Mouse (Mus musculus) cerebellum, postnatal 4 days (tissue): Measurements from ENCODE around the gene Pdss2.

Source experiments
- DNase-seq, 2 experiments: peaks; one replicate each; pipeline ENCODE4 v3.0.0; 2022; ENCODE audit warnings: low spot score in 2 of 2, mixed read lengths in 1 of 2

Pdss2 gene

GRCm38 (mm10) chr10:43312211-43312610, 90.9 kb downstream of the Pdss2 start:
- DNase-seq = no peak

DNA sequence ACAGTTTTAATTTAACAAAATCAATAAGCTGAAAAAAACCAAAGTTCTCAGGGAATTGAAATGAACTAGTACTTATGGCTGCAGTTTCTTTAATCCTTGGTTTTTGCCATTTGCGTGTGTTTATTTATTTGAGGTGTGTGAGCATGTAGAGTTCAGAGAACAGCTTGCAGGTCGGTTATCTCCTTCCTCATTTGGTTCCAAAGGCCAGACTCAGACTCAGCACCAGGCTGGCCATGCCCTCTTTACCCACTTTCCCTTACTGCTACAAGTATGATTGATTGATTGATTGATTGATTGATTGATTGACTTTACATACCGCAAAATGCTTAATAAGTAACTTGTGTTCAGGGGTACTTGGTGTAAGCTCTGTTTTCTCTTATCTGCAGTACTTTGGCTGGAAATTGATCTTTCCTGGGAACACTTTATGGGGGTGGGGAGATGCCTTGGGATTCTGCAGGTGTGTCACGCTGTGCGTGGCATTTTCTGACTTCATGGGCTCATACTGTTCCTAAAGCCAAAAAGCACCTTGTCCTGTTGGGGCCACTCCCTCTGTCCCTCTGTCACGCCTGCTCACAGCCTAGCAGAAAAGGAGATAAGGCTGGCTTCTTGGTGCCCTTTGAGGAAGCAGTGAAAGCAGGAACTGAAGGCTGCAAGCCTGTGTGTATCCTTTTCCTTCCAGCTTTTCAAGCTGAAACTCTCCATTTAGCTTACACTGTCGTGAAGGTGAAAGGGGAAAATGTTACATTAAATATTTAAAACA, 91.6 kb downstream of the Pdss2 start:
- no peak for DNase-seq

- no peak for DNase-seq
These were observed 93.9 kb downstream of the Pdss2 start for GRCm38 (mm10) chr10:43315228-43315627.

DNA sequence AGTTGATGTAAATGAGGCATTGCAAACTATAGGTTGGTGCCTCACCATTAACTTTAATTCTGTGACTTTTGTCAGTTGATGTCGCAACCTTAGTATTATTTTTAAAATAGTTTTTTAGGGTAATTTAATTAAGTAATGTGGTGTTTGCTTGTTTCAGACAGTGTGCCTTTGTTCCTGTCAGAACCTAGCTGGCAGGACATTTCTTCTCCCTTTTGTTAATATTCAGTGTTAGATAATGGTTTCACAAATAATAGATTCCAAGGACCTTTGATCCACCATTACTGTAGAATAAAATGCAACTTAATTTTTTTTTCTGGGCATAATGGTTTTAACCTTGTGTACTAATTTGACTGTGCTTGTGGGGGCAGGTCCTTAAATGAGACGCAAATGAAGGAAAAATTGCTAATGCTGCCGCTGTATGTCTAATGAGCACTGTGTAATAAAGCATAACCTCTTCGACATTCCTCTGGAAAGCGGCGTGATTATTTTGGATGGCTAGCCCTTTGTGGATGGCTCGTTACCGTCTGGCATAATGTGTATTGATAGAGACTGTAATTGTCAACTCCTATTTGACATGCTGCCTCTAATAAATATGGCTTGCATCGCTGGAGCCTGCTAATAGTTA, 96.2 kb downstream of the Pdss2 start:
- DNase-seq = no peak

GRCm38 (mm10) chr10:43321019-43321418, 99.7 kb downstream of the Pdss2 start:
- no peak for DNase-seq

GRCm38 (mm10) chr10:43322446-43323178, 101.3 kb downstream of the Pdss2 start:
- DNase-seq = no peak

DNA sequence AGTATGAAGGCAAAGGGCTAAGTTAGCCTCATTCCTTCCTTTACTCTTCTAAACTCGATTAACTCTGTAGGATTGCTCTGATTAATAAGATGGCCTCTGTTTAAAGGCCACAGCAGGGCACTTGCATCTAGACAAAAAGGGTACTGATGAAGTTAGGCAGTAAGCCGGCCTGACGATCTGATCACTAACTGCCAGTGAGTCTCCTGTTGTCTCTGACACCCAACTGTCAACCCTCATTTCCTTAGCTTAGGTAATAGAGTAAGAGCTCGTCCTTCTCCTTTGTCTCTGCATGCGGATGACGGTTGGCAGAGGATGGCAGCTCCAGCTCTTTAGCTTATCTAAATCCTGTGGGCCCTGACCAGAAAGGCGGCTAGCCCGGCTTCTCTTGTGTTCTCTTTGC, 102.1 kb downstream of the Pdss2 start:
- no peak for DNase-seq

- DNase-seq = no peak
These were observed 108.5 kb downstream of the Pdss2 start for GRCm38 (mm10) chr10:43329813-43330212.

DNA sequence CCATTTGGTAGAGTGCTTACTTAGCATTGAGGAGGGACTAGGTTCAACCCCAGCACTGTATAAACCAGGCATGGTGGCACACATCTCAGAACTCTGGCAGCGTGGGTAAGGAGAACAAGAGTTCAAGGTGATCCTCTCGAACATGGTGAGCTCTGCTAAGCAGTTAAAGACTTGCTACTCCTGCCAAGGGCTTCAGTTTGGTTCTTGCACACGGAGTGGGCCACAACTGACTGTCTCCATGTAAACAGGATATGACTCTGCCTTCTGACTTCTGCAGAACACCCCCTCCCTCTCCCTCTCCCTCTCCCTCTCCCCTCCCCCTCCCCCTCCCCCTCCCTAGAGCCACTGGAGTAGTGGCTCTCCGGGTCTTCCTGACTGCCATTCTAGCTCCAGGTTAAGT, 109.4 kb downstream of the Pdss2 start:
- no peak for DNase-seq

DNA sequence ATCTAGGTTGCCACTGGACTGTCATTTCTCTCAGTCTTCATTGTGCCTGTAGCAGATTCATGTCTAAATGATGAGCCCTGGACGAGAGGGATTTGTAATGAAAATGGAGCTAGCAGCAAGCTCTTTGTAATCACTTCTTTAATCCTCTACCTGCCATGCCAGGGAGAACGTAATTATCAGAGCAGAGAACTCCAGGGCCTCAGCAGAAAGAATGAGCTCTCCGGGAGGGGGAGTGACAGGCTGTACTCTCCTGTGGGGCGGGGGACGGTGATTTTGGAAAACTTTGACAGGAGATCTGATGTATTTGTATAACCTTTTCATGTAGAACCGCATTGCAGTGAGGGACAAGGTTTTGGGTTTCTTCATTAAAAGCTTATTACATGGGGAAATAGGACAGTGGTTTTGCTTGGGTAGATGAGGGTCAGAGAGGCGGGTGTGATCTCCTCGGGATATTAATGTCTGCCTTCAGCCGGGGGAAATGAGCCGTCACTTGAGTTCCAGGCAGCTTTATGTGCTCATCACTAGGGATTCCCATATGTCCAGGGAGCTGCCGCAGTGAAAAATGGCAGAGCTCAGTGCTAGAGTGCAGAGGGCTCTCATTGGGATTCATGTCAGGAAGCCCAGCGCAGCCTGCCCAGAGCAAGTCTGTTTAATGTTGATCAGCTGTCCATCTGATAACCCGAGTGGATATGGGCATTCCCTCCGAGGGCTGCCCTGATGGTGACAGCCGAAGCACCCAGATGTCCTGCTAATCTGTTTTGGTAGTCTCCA, 110.8 kb downstream of the Pdss2 start:
- DNase-seq = peak in 1 of 2 experiments; percentile 29

- DNase-seq = no peak
These were observed 114.6 kb downstream of the Pdss2 start for GRCm38 (mm10) chr10:43335874-43336273.

DNA sequence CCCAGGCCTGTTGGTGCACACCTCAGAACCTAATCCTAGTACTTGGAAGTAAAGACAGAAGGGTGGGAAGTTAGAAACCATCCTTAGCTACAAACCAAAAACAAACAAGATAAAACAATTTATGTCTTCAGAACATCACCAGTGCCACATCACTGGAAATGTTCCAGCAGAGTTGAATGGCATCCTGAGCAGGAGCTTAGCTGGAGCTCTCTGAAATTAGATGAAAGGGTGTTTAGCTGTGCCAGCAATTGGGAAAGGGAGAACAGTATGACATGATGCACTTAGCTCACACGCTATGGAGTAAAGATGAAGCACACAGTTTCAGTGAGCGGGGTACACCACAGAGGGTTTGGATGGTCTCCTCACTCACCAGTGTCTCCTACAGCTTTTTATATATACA, 115.8 kb downstream of the Pdss2 start:
- DNase-seq = no peak

GRCm38 (mm10) chr10:43339811-43340210, 118.5 kb downstream of the Pdss2 start:
- DNase-seq = no peak

DNA sequence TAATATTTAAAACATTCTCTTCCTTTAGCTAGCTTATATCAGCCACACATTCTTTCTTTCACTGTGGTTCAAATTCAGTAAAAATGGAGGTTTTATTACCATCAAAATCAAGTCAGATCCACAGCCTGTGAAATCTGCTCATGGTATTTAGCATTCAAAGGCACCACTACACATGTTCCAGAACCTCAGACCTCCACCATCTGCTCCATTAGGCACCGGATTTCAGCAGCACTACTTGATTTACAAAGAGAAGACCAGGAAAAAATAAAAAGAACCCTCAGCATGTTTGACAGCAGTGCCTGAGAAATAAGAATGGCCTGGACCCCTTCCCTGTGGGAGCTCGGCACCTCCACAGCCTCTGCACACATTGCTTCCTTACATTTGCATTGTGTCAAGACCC, 128.4 kb downstream of the Pdss2 start:
- DNase-seq = no peak

DNA sequence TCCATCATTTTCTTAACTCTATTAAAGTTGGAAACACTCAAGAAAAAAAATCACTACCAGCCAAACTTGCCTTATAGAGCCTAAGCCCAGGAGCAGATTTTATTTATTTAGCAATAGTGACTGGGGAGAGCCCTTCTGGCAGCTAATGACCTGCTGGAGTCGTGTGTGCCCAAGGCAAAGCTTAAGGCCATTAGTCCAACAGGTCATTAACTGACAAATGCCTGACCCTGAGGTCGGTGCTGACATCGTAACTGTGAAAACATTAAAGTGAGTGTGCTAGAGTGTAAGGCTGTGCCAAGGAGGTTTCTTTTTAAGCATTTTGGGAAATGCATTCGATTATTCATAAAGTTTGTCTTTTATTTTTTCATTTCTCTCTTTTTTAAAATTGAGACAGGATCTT, 136.6 kb downstream of the Pdss2 start:
- DNase-seq = no peak

GRCm38 (mm10) chr10:43362947-43363346, 141.7 kb downstream of the Pdss2 start:
- no peak for DNase-seq

- DNase-seq = no peak
These were observed 142.2 kb downstream of the Pdss2 start for GRCm38 (mm10) chr10:43363431-43363851.

GRCm38 (mm10) chr10:43365909-43366308, 144.6 kb downstream of the Pdss2 start:
- DNase-seq = no peak

DNA sequence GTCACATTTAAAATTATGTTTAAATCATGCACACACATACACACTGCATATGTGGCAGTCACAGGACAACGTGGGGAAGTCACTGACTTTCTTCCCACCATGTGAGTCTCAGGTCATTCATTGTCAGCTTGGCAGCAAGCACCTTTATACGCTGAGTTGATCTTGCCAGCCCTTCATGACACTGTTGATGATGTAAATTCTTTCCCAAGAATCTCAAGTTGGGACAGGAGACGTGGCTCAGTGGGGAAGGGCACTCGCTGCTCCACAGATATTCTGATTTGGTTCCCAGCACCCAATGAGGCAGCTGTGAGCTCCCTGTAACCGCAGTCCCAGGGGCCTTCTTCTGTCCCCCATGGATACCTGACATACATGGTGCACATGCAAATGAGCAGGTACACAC, 147.3 kb downstream of the Pdss2 start:
- no peak for DNase-seq

DNA sequence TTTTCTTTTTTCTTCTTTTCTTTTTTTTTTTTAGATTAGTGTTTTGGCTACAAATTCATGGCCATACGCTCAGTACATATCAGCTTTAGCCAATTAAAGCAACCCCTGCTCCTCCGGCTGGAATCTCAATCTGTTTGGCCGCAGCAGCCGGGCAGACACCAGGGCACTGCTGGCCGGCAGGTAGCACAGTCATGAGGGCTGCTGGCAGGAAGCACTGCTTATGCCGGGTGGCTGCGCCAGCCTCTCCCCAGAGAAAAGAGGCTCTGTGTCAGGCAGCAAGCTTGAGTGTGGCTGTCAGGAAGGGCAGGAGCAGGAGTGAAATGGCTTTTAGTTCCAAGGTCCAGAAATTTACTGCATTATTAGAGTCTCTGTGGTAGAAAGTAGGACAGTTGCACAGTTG, 151.0 kb downstream of the Pdss2 start:
- peak; percentile 37 to 53 for DNase-seq

- DNase-seq = no peak
These were observed 151.7 kb downstream of the Pdss2 start for GRCm38 (mm10) chr10:43373035-43373434.

GRCm38 (mm10) chr10:43373666-43374065, 152.4 kb downstream of the Pdss2 start:
- no peak for DNase-seq
